Mouse (Mus musculus) midbrain, postnatal 0 days (tissue): ENCODE data around the gene Ints11. TPM values are rescaled to one million over a fixed set of nuclear protein-coding genes. Genes with fewer than 3 reads are reported as not detected.

ENCODE experiments used
- ATAC-seq: fragments of 200-750 bp; cut with Nextera tagmentation; 2 replicates; pipeline ENCODE4 v1.8.0; 2017; ENCODE audit warnings: moderate number of reproducible peaks, mild to moderate bottlenecking, moderate TSS enrichment, moderate library complexity; ENCODE audit not compliant: low FRiP score
- DNase-seq: peaks from one replicate; pipeline ENCODE4 v3.0.0-alpha.2; 2015; ENCODE audit warnings: low spot score
- H3K27ac ChIP-seq: fragments of 300-500 bp; sonication (generic); 2 replicates; pipeline ENCODE4 v1.5.1; 2014; ENCODE audit warnings: low read depth, mild to moderate bottlenecking, low read length, mixed read lengths
- H3K27me3 ChIP-seq: fragments of 300-500 bp; sonication (generic); 2 replicates; pipeline ENCODE4 v1.6.1; 2014; ENCODE audit warnings: low read length, control low read depth, mixed read lengths; ENCODE audit not compliant: insufficient read depth
- H3K36me3 ChIP-seq: fragments of 300-500 bp; sonication (generic); 2 replicates; pipeline ENCODE4 v1.6.1; 2014; ENCODE audit warnings: low read length, control low read depth, mixed read lengths; ENCODE audit not compliant: insufficient read depth
- H3K4me1 ChIP-seq: fragments of 300-500 bp; sonication (generic); 2 replicates; pipeline ENCODE4 v1.6.1; 2014; ENCODE audit warnings: mild to moderate bottlenecking, control low read depth, antibody characterized with exemption, low read length, mixed read lengths; ENCODE audit not compliant: insufficient read depth
- H3K4me2 ChIP-seq: fragments of 300-500 bp; sonication (generic); 2 replicates; pipeline ENCODE4 v1.6.1; 2014; ENCODE audit warnings: low read depth, mild to moderate bottlenecking, low read length, mixed read lengths; ENCODE audit not compliant: poor library complexity, severe bottlenecking
- H3K4me3 ChIP-seq: fragments of 300-500 bp; sonication (generic); 2 replicates; pipeline ENCODE4 v1.5.1; 2014; ENCODE audit warnings: low read depth, mild to moderate bottlenecking, low read length, moderate library complexity
- H3K9ac ChIP-seq: fragments of 300-500 bp; sonication (generic); replicated peaks from 2 replicates; pipeline ENCODE4 v1.6.1; 2014; ENCODE audit warnings: mild to moderate bottlenecking, low read length, moderate library complexity, mixed read lengths; ENCODE audit not compliant: poor library complexity, severe bottlenecking
- H3K9me3 ChIP-seq: fragments of 300-500 bp; sonication (generic); 2 replicates; pipeline ENCODE4 v1.6.1; 2016; ENCODE audit warnings: low read length, control low read depth
- CTCF ChIP-seq: IDR thresholded peaks from 2 replicates; pipeline ENCODE4 v1.5.1; 2016; ENCODE audit warnings: antibody characterized with exemption, mild to moderate bottlenecking
- WGBS: fragments of 180-500 bp; shearing (Covaris S2); extraction: QIAGEN DNeasy Blood & Tissue Kit; methylation state at CpG from one replicate; pipeline ENCODE4 v1.1.7; 2014; 5-methylcytosine and 5-hydroxymethylcytosine counted together
- polyA plus RNA-seq: library from polyadenylated mRNA; unstranded; fragments of >200 nt; fragmentation: Nextera tagmentation; extraction: Ambion mirVana; gene quantifications from 2 replicates; pipeline ENCODE4 v1.2.1, GENCODE M21; 2015
- total RNA-seq: library from RNA; depleted of rRNA; stranded (reverse); fragments of >200 nt; gene quantifications from 2 replicates; pipeline ENCODE4 v1.2.3, GENCODE M21; 2014

Gene Ints11
- total and polyA plus RNA-seq, 2 experiments from 2014 or later, result 45.0 to 56.0 TPM

GRCm38 (mm10) chr4:155883587-155883986 lies 14.2 kb downstream of the Ints11 start:
- no peak for TF ChIP-seq CTCF
- Histone ChIP-seq H3K27ac (no peak overlapping the region), H3K9ac (no peak overlapping the region), H3K4me3 (no peak overlapping the region), H3K4me1 (no peaks in the 10 kb centered on the region), H3K9me3 (no peaks in the 10 kb centered on the region), H3K36me3 (peaks cover 36% of the 10 kb centered on the region), H3K4me2 (no peak overlapping the region), H3K27me3 (no peaks in the 10 kb centered on the region)
- DNase-seq (no peak), ATAC-seq (no peak)
- WGBS, result 89% methylated on average over 3 of the region's 3 CpGs

- 91% methylated on average over 5 of the region's 5 CpGs for WGBS
- TF ChIP-seq CTCF, result no peak
- H3K36me3 ChIP-seq, result peaks cover 46% of the 10 kb centered on the region
Measured at GRCm38 (mm10) chr4:155886330-155886729, 17.0 kb downstream of the Ints11 start.

GRCm38 (mm10) chr4:155887674-155888073 lies 18.3 kb downstream of the Ints11 start:
- DNase-seq, result no peak
- 90% methylated on average over 10 of the region's 10 CpGs for WGBS
- no peak overlapping the region for H3K27ac ChIP-seq
- H3K9ac ChIP-seq, result no peak overlapping the region
- H3K4me3 ChIP-seq, result no peak overlapping the region
- peaks cover 6% of the 10 kb centered on the region; the same call in 1 of the 2 replicates for H3K4me1 ChIP-seq
- ATAC-seq, result no peak
- H3K9me3 ChIP-seq, result no peaks in the 10 kb centered on the region
- H3K36me3 ChIP-seq, result peaks cover 46% of the 10 kb centered on the region
- H3K27me3 ChIP-seq, result no peaks in the 10 kb centered on the region
- H3K4me2 ChIP-seq, result no peak overlapping the region
- TF ChIP-seq CTCF, result no peak

More at GRCm38 (mm10) chr4:155886330-155886729, 17.0 kb downstream of the Ints11 start:
- Histone ChIP-seq H3K4me2 (no peak overlapping the region), H3K27me3 (no peaks in the 10 kb centered on the region), H3K9ac (no peak overlapping the region), H3K9me3 (no peaks in the 10 kb centered on the region), H3K27ac (no peak overlapping the region), H3K4me3 (no peak overlapping the region), H3K4me1 (peaks cover 6% of the 10 kb centered on the region; the same call in 1 of the 2 replicates)
- ATAC-seq (no peak), DNase-seq (no peak)

- Histone ChIP-seq H3K36me3 (peaks cover 46% of the 10 kb centered on the region), H3K4me2 (no peak overlapping the region)
- 95% methylated on average over 9 of the region's 9 CpGs for WGBS
Measured at GRCm38 (mm10) chr4:155888181-155888580, 18.8 kb downstream of the Ints11 start.

GRCm38 (mm10) chr4:155889316-155889715 lies 20.0 kb downstream of the Ints11 start:
- no peak overlapping the region for H3K4me2 ChIP-seq
- no peak overlapping the region for H3K4me3 ChIP-seq
- H3K4me1 ChIP-seq, result peaks cover 15% of the 10 kb centered on the region
- no peak for DNase-seq
- H3K27me3 ChIP-seq, result no peaks in the 10 kb centered on the region
- H3K27ac ChIP-seq, result no peak overlapping the region
- no peaks in the 10 kb centered on the region for H3K9me3 ChIP-seq
- WGBS, result 90% methylated on average over 5 of the region's 5 CpGs
- no peak for ATAC-seq
- no peak for TF ChIP-seq CTCF
- H3K9ac ChIP-seq, result 0 out of 2 replicates have a peak overlapping the region, but pooled peaks have one; percentile 3
- peaks cover 44% of the 10 kb centered on the region for H3K36me3 ChIP-seq

More at GRCm38 (mm10) chr4:155888181-155888580, 18.8 kb downstream of the Ints11 start:
- Histone ChIP-seq H3K4me1 (peaks cover 6% of the 10 kb centered on the region; the same call in 1 of the 2 replicates), H3K9me3 (no peaks in the 10 kb centered on the region), H3K9ac (0 out of 2 replicates have a peak overlapping the region, but pooled peaks have one; percentile 8), H3K27ac (no peak overlapping the region), H3K4me3 (no peak overlapping the region), H3K27me3 (no peaks in the 10 kb centered on the region)
- no peak for ATAC-seq
- DNase-seq, result no peak
- TF ChIP-seq CTCF, result no peak

- Histone ChIP-seq H3K9ac (peak overlapping the region; percentile 84), H3K27me3 (no peaks in the 10 kb centered on the region), H3K4me3 (peak overlapping the region; percentile 94), H3K4me1 (peaks cover 28% of the 10 kb centered on the region), H3K4me2 (peak overlapping the region; percentile 93), H3K36me3 (peaks cover 36% of the 10 kb centered on the region), H3K9me3 (no peaks in the 10 kb centered on the region), H3K27ac (peak overlapping the region; percentile 98)
- WGBS, result under 1% methylated on average over 34 of the region's 34 CpGs
- DNase-seq (no peak), ATAC-seq (no peak)
- TF ChIP-seq CTCF, result no peak
Measured at GRCm38 (mm10) chr4:155891011-155891471, 21.7 kb downstream of the Ints11 start.
